Mouse (Mus musculus): ENCODE results near the gene Slc16a7. TPM values are rescaled to one million over a fixed set of nuclear protein-coding genes. Genes with fewer than 3 reads are reported as not detected.
A peak's percentile ranks its signal among the peaks of the same experiment; 100 is the strongest.

The Slc16a7 gene
- total RNA-seq, 2 experiments from 2014 or later = 40.7 to 46.9 TPM

GRCm38 (mm10) chr10:125321446-125322428, 67.5 kb downstream of the Slc16a7 start:
- DNase-seq = no peak

- peak in 1 of 2 experiments; percentile 25 for DNase-seq
These were observed 71.9 kb downstream of the Slc16a7 start for GRCm38 (mm10) chr10:125317317-125317716.

DNA sequence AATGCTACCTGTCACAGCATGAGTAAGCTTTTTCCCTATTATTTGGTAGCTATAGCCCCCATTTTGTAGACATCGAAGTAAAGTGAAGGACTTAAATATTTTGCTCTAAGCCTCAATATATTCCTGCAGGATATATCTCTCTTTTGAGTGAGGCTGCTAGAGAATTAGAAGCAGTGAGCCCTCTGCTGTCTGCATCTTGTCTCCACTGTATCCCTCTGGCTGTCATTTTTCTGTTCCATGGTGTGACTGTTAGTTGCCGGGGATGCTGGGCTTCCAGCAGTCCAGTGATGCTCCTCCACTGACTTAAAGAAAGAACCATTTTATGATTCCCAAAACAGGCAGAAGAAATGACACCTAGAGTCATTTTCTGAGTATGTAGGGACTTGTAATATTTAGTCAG, 78.4 kb downstream of the Slc16a7 start:
- DNase-seq = no peak

DNA sequence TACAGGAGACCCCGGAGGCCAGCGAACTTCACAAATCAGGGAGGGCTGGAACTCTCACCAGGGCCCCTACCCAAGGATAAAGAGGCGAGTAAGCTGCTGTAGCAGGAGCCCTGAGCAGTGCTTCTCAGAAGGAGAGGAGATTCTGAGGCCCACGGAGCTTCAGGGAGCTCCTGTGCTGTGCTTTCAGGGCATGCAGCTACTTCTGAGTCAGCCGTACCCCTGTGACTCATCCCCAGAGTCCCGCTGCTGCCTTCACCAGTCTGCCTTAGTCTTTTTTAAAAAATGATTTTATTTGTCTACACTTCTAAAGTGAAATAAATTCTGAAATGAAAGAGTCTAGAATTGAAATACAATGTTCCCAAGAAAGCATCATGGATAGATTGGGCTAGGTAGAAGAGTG, 91.2 kb downstream of the Slc16a7 start:
- DNase-seq = no peak

DNA sequence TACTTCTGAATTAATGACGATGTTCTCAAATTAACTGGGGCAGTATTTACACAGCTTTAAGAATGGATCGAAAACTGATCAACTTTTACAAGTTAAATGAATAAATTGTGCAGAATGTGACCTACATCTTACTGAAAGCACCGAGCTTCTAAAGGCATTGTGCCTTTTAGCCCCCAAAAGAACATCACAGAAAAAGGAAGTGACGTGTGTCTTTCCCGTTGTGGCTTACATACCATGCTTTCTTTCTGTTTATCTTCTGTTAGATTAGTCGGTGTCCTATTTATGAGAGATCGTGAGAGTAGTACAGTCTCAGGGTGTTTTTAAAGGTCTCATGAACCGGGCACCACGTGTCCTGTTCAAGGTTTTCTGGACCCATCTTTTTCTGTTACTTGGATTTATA, 98.9 kb downstream of the Slc16a7 start:
- no peak for DNase-seq

- DNase-seq = no peak
These were observed 100.7 kb downstream of the Slc16a7 start for GRCm38 (mm10) chr10:125288560-125288959.

- DNase-seq = no peak
These were observed 103.9 kb downstream of the Slc16a7 start for GRCm38 (mm10) chr10:125285386-125285785.

GRCm38 (mm10) chr10:125275149-125275848, 114.0 kb downstream of the Slc16a7 start:
- DNase-seq = no peak

DNA sequence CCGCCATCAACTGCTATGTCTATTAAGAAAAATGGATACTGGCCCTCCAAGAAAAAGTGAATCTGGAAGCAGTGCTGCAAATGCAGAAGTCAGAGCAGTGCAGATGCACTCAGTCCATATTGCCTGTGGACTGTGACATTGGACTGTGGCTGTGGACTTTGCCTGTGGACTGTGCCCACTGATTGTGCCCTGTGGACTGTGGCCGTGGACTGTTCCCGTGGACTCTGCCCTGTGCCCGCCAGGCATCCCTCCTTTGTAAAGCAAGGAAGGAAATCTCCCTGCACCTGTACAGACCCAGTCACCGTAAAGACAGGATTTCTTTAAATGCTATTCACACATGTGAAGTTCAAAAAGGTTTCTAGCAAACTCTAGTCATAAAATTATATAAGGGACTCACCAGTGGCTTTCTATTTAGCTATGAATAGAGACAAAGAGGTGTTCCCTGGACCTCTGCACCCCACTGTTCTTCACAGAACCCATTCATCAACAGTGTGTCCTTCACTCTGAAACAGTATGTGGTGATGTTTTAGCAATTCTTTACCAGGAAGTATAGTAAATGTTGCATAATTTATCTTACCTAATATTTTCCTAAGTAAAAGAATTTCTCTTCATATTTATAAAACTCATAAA, 114.6 kb downstream of the Slc16a7 start:
- DNase-seq = no peak

DNA sequence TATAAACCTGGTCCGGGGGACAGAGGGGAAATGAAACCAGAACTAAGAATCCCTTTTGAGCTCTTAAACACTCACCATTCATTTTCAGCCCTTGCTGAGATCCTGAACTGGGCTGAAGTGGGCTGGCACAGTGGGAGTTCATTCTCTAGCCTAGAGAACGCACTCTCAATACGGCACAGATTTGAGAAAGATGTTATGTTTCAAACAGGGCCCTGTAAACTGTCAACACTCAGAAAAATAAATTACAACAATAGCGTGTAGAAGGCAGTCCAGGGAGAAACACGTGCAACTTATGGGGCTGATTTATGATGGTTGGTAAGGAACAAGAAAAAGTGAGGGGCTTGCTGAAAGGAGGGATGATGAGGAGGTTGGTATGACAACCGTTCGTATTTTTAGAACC, 115.5 kb downstream of the Slc16a7 start:
- DNase-seq = no peak

- no peak for DNase-seq
These were observed 117.8 kb downstream of the Slc16a7 start for GRCm38 (mm10) chr10:125271448-125271847.

DNA sequence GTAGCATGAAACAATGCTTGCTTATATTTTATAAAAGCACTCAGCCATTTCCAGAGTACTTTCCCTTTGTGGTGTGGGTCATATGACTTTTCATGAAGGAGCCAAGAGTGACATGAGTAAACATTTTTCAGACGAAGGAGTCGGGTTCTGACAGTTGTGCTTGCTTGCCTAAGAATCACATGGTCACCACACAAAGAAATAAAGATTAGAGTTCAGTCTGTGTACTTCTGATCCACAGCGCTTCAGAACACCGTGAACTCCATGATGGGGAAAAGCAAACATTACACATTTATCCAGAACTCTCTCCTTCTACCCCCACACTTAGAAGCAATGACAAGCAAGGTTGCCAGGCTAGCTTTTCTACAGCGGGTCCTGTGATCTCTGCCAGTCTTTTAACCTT, 119.0 kb downstream of the Slc16a7 start:
- DNase-seq = no peak

DNA sequence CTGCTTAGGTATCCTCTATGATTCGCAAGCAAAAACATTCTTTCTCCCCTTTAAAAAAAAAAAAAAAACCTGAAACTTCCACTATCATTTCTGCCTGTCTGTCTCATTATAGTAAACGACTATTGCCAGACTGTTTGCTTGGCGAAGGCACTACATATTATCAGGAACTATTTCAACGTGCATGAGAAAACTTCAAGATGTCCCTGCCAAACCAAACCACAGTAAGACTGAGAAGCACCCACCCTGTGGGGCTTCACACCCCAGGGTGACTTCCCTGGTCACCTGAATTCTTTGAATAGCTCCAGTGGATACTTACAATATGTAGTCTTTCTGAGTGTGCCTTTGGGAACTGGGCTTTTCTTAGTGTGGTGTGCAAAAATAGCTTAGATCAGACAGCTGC, 122.9 kb downstream of the Slc16a7 start:
- no peak for DNase-seq

DNA sequence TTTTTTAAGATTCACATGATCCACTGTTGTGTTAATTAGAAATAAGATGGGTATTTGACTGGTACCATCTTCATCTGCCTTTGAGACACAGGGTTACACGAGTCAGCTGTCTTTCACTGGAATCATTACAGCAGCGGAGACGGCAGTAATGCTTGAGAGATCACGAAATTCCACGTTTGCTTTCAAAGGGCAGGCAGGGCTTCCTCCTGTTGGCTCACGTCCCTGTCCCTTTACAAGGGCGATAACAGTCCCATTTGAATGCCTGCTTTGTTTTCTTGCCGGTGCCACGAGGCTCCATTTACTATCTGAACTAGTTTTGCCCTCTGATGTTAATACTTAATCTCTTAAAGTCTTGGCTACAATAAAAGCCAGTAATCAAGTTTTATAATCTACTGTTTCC, 123.4 kb downstream of the Slc16a7 start:
- no peak for DNase-seq

GRCm38 (mm10) chr10:125265467-125265866, 123.8 kb downstream of the Slc16a7 start:
- peak in 1 of 2 experiments; percentile 13 for DNase-seq

- DNase-seq = peak; percentile 47 to 49
These were observed 124.3 kb downstream of the Slc16a7 start for GRCm38 (mm10) chr10:125264938-125265337.

DNA sequence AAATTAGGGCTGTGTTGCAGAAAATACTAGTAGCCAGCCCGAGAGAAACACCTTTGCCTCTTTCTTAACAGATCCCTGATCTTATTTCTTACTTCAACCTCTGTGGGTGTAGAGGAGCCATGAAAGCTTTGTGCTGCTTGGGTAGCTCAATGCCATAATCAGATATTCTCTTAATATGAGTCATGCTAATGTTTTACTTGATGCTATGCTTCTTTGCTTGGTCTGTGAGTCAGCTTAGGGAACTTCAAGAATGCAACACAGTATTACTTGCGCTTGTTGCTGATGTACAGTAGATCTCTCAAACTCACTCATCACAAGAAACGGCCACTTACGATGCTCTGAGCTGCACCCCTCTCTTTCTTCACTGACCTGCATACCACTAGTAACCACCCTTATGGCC, 133.4 kb downstream of the Slc16a7 start:
- no peak for DNase-seq

DNA sequence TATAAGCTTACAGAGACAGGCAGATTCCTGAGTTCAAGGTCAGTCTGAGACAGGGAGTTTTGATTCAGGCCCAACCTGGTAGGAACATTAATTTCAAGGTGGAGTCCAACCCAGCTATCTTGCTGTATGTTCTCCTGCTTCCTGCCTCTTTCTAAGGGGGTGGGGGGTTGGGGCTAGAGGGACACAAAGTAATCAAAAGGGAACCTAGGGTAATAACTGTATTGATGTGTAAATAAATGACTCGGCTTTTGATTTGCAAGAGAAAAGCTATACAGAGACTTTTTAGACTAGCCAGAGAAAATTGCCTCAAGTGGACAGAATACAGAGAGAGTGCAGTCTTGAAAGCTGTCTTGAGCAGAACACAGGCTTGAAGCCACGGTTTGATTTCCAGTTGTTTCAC, 174.7 kb downstream of the Slc16a7 start:
- DNase-seq = no peak

DNA sequence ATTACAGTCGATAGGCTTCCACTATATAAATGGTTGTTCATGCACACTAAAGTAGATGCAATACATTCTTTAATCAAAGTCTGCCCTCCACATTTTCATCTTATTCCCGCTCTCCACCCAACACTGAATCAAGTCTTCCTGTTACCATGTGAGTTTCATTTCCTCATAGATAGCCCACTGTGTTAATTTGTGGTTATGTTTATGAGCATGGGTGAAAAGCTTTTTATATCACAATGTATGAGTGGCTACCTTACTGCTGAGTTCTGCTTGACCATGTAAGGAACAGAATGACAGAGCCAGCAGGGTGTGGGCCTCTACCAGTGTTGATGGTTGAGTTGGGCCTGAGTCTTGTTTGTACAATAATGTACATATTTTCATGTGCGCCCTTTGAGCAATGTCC, 175.5 kb downstream of the Slc16a7 start:
- no peak for DNase-seq

DNA sequence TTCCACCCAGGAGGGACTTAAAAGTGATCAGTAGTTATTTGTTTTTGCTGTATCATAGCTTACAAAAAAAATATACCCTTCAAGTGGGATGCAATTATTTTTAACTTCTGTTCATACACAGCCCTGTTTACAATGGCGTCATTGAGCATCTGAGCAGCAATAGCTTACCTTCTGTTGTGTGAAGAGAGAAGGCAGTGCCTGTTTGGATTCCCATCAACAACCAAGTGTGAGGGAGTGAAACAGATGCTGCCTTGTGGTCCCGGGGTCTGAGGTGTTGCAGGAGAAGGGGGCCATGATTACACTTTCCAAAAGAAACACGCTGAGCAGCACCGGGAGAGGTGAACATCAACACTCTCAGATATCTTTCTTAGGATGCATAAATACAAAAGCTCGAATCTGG, 201.7 kb downstream of the Slc16a7 start:
- DNase-seq = peak; percentile 9 to 12

GRCm38 (mm10) chr10:125185387-125185786, 203.9 kb downstream of the Slc16a7 start:
- no peak for DNase-seq

- DNase-seq = no peak
These were observed 205.1 kb downstream of the Slc16a7 start for GRCm38 (mm10) chr10:125184146-125184545.

- no peak for DNase-seq
These were observed 206.7 kb downstream of the Slc16a7 start for GRCm38 (mm10) chr10:125182545-125182944.

Measured in layer of hippocampus, postnatal 36 days (tissue).